Mouse (Mus musculus) erythroblast, embryonic 14.5 days (primary cell): ENCODE measurements around the gene Bet1l. TPM values are rescaled to one million over a fixed set of nuclear protein-coding genes. Genes with fewer than 3 reads are reported as not detected.

Source experiments
- H3K27me3 ChIP-seq: 2 replicates; pipeline ENCODE4 v1.6.1; 2012; ENCODE audit warnings: inconsistent platforms; ENCODE audit not compliant: control insufficient read depth
- H3K36me3 ChIP-seq: 2 replicates; pipeline ENCODE4 v1.6.1; 2012; ENCODE audit warnings: mild to moderate bottlenecking, inconsistent platforms; ENCODE audit not compliant: control insufficient read depth
- H3K4me1 ChIP-seq: 2 replicates; pipeline ENCODE4 v1.6.1; 2012; ENCODE audit warnings: inconsistent platforms; ENCODE audit not compliant: control insufficient read depth
- H3K4me3 ChIP-seq: replicated peaks from 2 replicates; pipeline ENCODE3; 2012; ENCODE audit warnings: moderate library complexity, mild to moderate bottlenecking, inconsistent platforms
- H3K9me3 ChIP-seq: 2 replicates; pipeline ENCODE4 v1.6.1; 2012; ENCODE audit warnings: low read length, inconsistent platforms, mixed read lengths; ENCODE audit not compliant: control insufficient read depth
- GATA1 ChIP-seq: IDR thresholded peaks from 2 replicates; pipeline ENCODE4 v1.6.1; 2012; ENCODE audit warnings: low read length, inconsistent platforms, mixed read lengths
- TAL1 ChIP-seq: IDR thresholded peaks from 3 replicates; pipeline ENCODE4 v1.6.1; 2012; ENCODE audit warnings: low read length, inconsistent platforms, mixed read lengths
- polyA plus RNA-seq: library from polyadenylated mRNA; stranded (reverse); fragments of >175 nt; gene quantifications from 2 replicates; pipeline ENCODE4 v1.2.3, GENCODE M21; 2012

Bet1l gene
- polyA plus RNA-seq = 0.95 and 1.2 TPM in 2 replicates

DNA sequence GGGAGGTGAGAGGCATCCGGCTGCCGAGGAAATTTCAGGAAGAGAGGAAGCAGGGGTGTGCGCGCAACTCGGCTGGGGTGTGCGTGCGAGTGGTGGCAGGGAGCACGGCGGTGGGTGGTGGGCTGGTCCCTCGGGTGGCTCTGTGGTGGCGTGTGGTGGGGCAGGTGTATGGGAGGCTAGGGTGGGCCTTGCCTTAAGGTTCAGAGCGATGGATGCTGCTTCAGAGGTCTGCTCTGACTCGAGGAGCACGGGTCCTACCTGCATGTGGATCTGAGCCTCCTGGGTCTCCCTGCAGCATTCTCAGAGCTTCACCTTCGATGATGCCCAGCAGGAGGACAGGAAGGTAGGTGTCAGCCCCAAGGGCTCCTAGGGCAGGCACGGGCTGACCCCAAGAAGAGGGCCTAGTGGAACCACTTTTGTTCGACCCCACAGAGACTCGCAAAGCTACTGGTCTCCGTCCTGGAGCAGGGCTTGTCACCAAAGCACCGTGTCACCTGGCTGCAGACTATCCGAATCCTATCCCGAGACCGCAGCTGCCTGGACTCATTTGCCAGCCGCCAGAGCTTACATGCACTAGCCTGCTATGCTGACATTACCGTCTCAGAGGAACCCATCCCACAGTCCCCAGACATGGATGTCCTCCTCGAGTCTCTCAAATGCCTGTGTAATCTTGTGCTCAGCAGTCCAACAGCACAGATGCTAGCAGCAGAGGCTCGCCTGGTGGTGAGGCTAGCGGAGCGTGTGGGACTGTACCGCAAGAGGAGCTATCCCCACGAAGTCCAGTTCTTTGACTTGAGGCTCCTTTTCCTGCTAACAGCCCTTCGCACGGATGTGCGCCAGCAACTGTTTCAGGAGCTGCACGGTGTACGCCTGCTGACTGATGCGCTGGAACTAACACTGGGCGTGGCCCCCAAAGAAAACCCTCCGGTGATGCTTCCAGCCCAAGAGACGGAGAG, at the start of gene Bet1l:
Bet1l (minus strand) TSS at position 28 of the 956 bp plus-strand sequence.
- Histone ChIP-seq H3K4me1 (peaks cover 51% of the 10 kb centered on the region), H3K9me3 (no peaks in the 10 kb centered on the region), H3K4me3 (peak within 1 kb of the TSS; percentile 79), H3K27me3 (no peaks in the 10 kb centered on the region), H3K36me3 (peaks cover 74% of the 10 kb centered on the region)
- TF ChIP-seq GATA1 = no peak
- no peak for TF ChIP-seq TAL1

- Histone ChIP-seq H3K9me3 (no peaks in the 10 kb centered on the region), H3K4me1 (peaks cover 8% of the 10 kb centered on the region), H3K36me3 (no peaks in the 10 kb centered on the region), H3K4me3 (no peak overlapping the region), H3K27me3 (peaks cover 3% of the 10 kb centered on the region)
- no peak for TF ChIP-seq TAL1
- no peak for TF ChIP-seq GATA1
Measured at GRCm38 (mm10) chr7:140907131-140907530, 49.8 kb upstream of the Bet1l start.

DNA sequence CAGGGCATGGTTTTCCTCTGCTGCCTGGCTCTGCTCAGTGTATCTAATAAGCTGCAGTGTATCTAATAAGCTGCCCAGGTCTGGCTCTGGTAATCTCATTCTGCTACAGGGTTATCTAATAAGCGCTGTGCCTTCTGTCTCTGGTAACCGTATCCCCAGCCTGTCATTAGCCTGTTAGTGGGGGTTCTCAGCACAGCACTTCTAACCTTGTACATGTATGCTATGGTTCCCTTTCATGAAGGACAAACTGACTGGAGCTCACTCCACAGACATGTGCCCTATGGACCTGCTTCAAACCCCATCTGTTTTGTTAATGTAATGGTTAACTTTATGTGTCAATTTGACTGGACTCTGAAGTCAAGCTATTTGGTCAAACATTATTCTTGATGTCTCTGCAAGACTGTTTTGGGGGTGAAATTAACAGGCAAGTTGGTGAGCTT, 48.3 kb upstream of the Bet1l start:
- H3K4me3 ChIP-seq = peak overlapping the region; percentile 43
- no peaks in the 10 kb centered on the region for H3K36me3 ChIP-seq
- peaks cover 8% of the 10 kb centered on the region for H3K4me1 ChIP-seq
- H3K27me3 ChIP-seq = peaks cover 3% of the 10 kb centered on the region
- no peaks in the 10 kb centered on the region for H3K9me3 ChIP-seq
- TF ChIP-seq GATA1 = no peak
- TF ChIP-seq TAL1 = no peak

- H3K9me3 ChIP-seq = no peaks in the 10 kb centered on the region
- peaks cover 17% of the 10 kb centered on the region for H3K36me3 ChIP-seq
- TF ChIP-seq GATA1 (no peak), TAL1 (no peak)
- H3K4me3 ChIP-seq = no peak overlapping the region
- peaks cover 1% of the 10 kb centered on the region; the same call in 1 of the 2 replicates for H3K4me1 ChIP-seq
- H3K27me3 ChIP-seq = no peaks in the 10 kb centered on the region
Measured at GRCm38 (mm10) chr7:140903212-140903611, 45.8 kb upstream of the Bet1l start.

DNA sequence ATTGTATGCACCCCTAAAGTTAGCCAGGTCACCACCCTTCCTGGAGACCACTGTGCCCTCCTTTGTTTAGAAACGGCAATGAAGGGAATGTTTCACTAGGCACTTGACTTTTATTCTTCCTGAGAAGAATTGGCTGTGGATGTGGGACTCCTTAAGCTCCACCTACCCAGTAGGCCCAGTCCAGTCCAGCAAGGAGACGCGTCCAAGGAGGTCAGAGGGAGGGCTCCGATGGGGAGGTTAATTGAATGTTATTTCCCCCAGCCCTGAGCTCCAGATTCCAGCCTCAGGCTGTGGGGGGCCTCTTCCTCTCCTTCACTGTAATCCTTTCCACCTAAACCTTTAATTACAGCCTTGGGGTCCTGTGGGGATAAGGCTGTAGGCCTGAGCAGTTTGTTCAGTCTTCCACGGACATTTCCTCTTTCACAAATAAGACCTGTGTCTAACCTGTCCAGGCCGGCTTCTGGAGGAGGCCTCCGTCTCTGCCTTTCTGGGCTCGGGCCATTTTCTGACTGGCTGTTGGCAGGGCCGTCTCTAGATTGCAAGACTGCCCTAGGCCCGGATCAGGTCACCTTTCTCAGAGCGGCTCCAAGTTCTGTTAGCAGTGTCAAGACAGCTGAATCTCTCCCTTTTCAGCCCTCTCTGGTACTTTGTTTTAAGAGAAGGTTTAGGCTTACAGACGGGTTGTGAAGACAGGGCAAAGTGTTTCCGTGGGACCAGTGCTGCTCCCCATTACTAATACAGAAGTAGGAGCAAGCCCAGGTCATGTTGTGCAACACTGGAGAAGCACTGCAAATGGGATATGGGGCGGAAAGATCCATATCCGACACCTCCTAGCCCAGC, 44.9 kb upstream of the Bet1l start:
- TF ChIP-seq GATA1 (no peak), TAL1 (no peak)
- H3K36me3 ChIP-seq = peaks cover 26% of the 10 kb centered on the region
- H3K9me3 ChIP-seq = no peaks in the 10 kb centered on the region
- peaks cover 1% of the 10 kb centered on the region; the same call in 1 of the 2 replicates for H3K4me1 ChIP-seq
- no peaks in the 10 kb centered on the region for H3K27me3 ChIP-seq
- no peak overlapping the region for H3K4me3 ChIP-seq

GRCm38 (mm10) chr7:140900220-140900619, 42.8 kb upstream of the Bet1l start, which contains the start of gene Cox8b:
Cox8b (minus strand) TSS chr7:140900446.
- TF ChIP-seq TAL1 = no peak
- no peak for TF ChIP-seq GATA1
- no peaks in the 10 kb centered on the region for H3K9me3 ChIP-seq
- H3K36me3 ChIP-seq = peaks cover 45% of the 10 kb centered on the region
- no peak within 1 kb of the TSS for H3K4me3 ChIP-seq
- peaks cover 1% of the 10 kb centered on the region; the same call in 1 of the 2 replicates for H3K4me1 ChIP-seq
- H3K27me3 ChIP-seq = no peaks in the 10 kb centered on the region

DNA sequence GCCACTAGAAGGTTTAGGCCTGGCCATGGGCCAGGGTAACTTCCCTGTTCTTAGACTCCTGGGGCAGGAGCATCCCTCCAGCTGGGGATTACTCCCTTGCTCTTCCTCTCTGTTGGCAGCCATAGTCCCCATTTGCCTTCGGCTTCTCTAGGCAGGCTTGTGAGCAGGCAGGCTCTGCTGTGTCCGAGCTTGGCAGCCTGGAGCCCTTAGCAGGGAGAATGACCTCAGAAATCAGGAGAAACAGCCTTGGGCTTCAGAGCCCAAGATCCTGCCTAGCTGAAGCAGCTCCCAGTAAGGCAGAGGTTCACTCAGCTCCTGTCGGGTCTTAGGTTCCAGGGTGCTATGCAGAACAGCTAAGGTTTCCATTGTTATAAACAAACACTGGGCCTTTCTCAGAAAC, 41.7 kb upstream of the Bet1l start:
- no peak overlapping the region for H3K4me3 ChIP-seq
- no peak for TF ChIP-seq GATA1
- no peak for TF ChIP-seq TAL1
- peaks cover 54% of the 10 kb centered on the region for H3K36me3 ChIP-seq
- H3K27me3 ChIP-seq = no peaks in the 10 kb centered on the region
- no peaks in the 10 kb centered on the region for H3K9me3 ChIP-seq
- H3K4me1 ChIP-seq = peaks cover 1% of the 10 kb centered on the region; the same call in 1 of the 2 replicates

DNA sequence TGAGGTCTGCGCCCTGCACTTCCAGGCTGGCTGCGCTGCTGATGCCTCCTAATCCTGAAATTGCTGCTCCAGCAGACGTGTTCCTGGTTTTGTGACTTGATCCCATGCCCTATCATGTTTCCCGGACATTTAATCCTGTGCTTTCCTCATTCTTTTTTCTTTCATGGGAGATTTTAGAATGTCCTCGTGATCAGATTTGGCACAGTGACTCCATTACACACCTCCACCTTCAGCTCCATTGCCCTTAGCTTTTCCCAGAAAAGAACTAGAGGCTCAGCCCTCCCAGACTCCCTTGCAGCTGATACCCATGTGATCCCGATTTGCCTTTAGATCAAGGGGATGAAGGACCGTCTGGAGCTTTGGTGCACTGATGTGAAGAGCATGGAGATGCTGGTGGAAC, 40.5 kb upstream of the Bet1l start:
- no peaks in the 10 kb centered on the region for H3K4me1 ChIP-seq
- TF ChIP-seq TAL1 (no peak), GATA1 (no peak)
- H3K27me3 ChIP-seq = no peaks in the 10 kb centered on the region
- no peak overlapping the region for H3K4me3 ChIP-seq
- H3K36me3 ChIP-seq = peaks cover 67% of the 10 kb centered on the region
- no peaks in the 10 kb centered on the region for H3K9me3 ChIP-seq
